Mouse (Mus musculus) midbrain, embryonic 10.5 days (tissue): ENCODE results near the gene Prmt7. TPM values are rescaled to one million over a fixed set of nuclear protein-coding genes. Genes with fewer than 3 reads are reported as not detected.

Experiments used
- polyA plus RNA-seq: library from polyadenylated mRNA; unstranded; fragments of >200 nt; fragmentation: Nextera tagmentation; extraction: Ambion mirVana; gene quantifications from 2 replicates; pipeline ENCODE4 v1.2.1, GENCODE M21; 2016

Gene Prmt7
- polyA plus RNA-seq, 1 experiment from 2014 or later, result 81.6 TPM

Other genes starting within 250 kb of the Prmt7 start
- gene Slc12a4, start 244.8 kb upstream of the Prmt7 start, polyA plus RNA-seq, result 16.9 and 18.7 TPM in 2 replicates
- not detected in 2 replicates for gene Dpep3, start 231.5 kb upstream of the Prmt7 start, polyA plus RNA-seq
- 21.4 and 21.5 TPM in 2 replicates for gene Dus2, start 219.6 kb upstream of the Prmt7 start, polyA plus RNA-seq
- gene Dpep2nb, start 205.0 kb upstream of the Prmt7 start, polyA plus RNA-seq, result 0.17 TPM in 1 of 2 replicates, not detected in the other
- 22.6 and 23.0 TPM in 2 replicates for gene Ddx28, start 199.1 kb upstream of the Prmt7 start, polyA plus RNA-seq
- 5.3 and 5.9 TPM in 2 replicates for gene Nfatc3, start 152.1 kb upstream of the Prmt7 start, polyA plus RNA-seq
- 1.5 and 2.0 TPM in 2 replicates for gene Esrp2, start 74.0 kb upstream of the Prmt7 start, polyA plus RNA-seq
- gene Pla2g15, start 60.5 kb upstream of the Prmt7 start, polyA plus RNA-seq, result 13.5 and 15.6 TPM in 2 replicates
- 78.9 and 79.8 TPM in 2 replicates for gene Slc7a6, start 42.1 kb upstream of the Prmt7 start, polyA plus RNA-seq
- gene Slc7a6os, start within 50 bp of the Prmt7 start, polyA plus RNA-seq, result 34.9 and 35.9 TPM in 2 replicates
- 10.4 and 17.3 TPM in 2 replicates for gene Smpd3, start 127.1 kb downstream of the Prmt7 start, polyA plus RNA-seq
- gene Zfp90, start 204.4 kb downstream of the Prmt7 start, polyA plus RNA-seq, result 27.2 and 28.2 TPM in 2 replicates